Mouse (Mus musculus) testis, adult 2 months (tissue): ENCODE data around the gene Zfp839.

Experiments used
- CTCF ChIP-seq: fragments of 200-500 bp; IDR thresholded peaks from 2 replicates; pipeline ENCODE4 v1.5.1; 2012; ENCODE audit warnings: low read depth, mild to moderate bottlenecking, inconsistent platforms, low read length, moderate library complexity; ENCODE audit not compliant: control insufficient read depth, insufficient read depth, insufficient replicate concordance
- POLR2A ChIP-seq: fragments of 200-500 bp; IDR thresholded peaks from 2 replicates; pipeline ENCODE4 v1.6.1; 2012; ENCODE audit warnings: low read depth, mild to moderate bottlenecking, inconsistent platforms, low read length, moderate library complexity; ENCODE audit not compliant: control insufficient read depth

DNA sequence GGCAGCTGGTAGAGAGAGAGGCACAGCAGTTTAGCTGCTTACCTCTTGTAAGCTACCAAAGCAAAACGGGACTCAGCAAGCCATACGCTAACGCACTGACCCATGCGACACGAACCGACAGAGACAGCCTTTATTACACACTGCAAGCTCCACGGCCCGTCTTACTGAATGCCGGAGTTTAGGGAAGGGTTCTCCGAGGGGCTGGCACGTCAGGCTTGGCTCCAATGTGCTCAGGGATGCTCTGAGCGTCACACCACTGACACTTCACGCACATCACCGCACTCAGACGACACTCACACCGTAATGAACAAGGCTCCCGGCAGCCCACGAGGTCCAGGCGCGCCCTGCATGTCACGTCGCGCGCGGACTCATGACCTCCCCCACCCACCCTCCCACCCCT is 38.6 kb downstream of the Zfp839 start:
- TF ChIP-seq CTCF (no peak), POLR2A (no peak)
